In genomic region chr4:47492311-47493086, GRCm38 (mm10) we compare ENCODE assay signal across 18 mouse cellular contexts. TPM values are rescaled to one million over a fixed set of nuclear protein-coding genes. Genes with fewer than 3 reads are reported as not detected.
DNase-seq lines count a peak whose midpoint lies in the region; ATAC-seq and TF ChIP-seq lines count a peak whose summit lies in the region.
"Had no signal": no experiment of that assay in that cellular context is flagged by ENCODE, and none has a peak within 500 bp of the region (broad histone marks: within the 10 kb centered on the region; RNA-seq: fewer than 3 reads in every experiment).

No protein-coding gene starts in this region.

- no peak overlapping the region for H3K4me2 ChIP-seq in midbrain, postnatal 0 days (ENCODE audit: low read depth, low read length, poor library complexity, severe bottlenecking)
- no peak overlapping the region for H3K4me2 ChIP-seq in hindbrain, embryonic 12.5 days (replicated peaks)
- H3K4me2 ChIP-seq in midbrain, embryonic 11.5 days = no peak overlapping the region
- H3K4me2 ChIP-seq in neural tube, embryonic 14.5 days (ENCODE audit: low read depth, low read length) = no peak overlapping the region
- no peak overlapping the region for H3K4me2 ChIP-seq in intestine, postnatal 0 days (replicated peaks; ENCODE audit: low read depth)
- H3K4me2 ChIP-seq: heart, embryonic 13.5 days; intestine, embryonic 15.5 days had no signal

- TF ChIP-seq CTCF in midbrain, postnatal 0 days (IDR thresholded peaks at IDR 0.05) = no peak
- TF ChIP-seq CTCF in intestine, postnatal 0 days (IDR thresholded peaks at IDR 0.05; ENCODE audit: low read depth) = no peak

- H3K27me3 ChIP-seq in midbrain, embryonic 10.5 days (ENCODE audit: low read depth, poor library complexity, severe bottlenecking) = no peaks in the 10 kb centered on the region
- no peaks in the 10 kb centered on the region for H3K27me3 ChIP-seq in midbrain, postnatal 0 days (ENCODE audit: insufficient read depth, low read length)
- H3K27me3 ChIP-seq in hindbrain, embryonic 12.5 days = no peaks in the 10 kb centered on the region
- no peaks in the 10 kb centered on the region for H3K27me3 ChIP-seq in midbrain, embryonic 11.5 days (ENCODE audit: control insufficient read depth, insufficient read depth, low read length)
- H3K27me3 ChIP-seq in neural tube, embryonic 14.5 days (ENCODE audit: control insufficient read depth, insufficient read depth, low read length) = no peaks in the 10 kb centered on the region
- H3K27me3 ChIP-seq in intestine, postnatal 0 days (replicated peaks; ENCODE audit: control insufficient read depth, insufficient read depth, low read length) = no peaks in the 10 kb centered on the region
- H3K27me3 ChIP-seq: heart, embryonic 13.5 days; intestine, embryonic 15.5 days had no signal

- ATAC-seq in midbrain, postnatal 0 days (ENCODE audit: low FRiP score) = no peak
- ATAC-seq in hindbrain, embryonic 12.5 days (ENCODE audit: low FRiP score) = peak; percentile 68
- ATAC-seq in midbrain, embryonic 11.5 days (ENCODE audit: low FRiP score) = peak; percentile 47; the same call in 1 of the 2 replicates
- peak; percentile 69 for ATAC-seq in neural tube, embryonic 14.5 days (ENCODE audit: low read depth)
- no peak for ATAC-seq in intestine, postnatal 0 days
- ATAC-seq: intestine, embryonic 15.5 days had no signal

- no peak overlapping the region for H3K9ac ChIP-seq in midbrain, postnatal 0 days (replicated peaks; ENCODE audit: low read length, poor library complexity, severe bottlenecking)
- no peak overlapping the region for H3K9ac ChIP-seq in hindbrain, embryonic 12.5 days
- no peak overlapping the region for H3K9ac ChIP-seq in midbrain, embryonic 11.5 days (ENCODE audit: low read length)
- H3K9ac ChIP-seq in neural tube, embryonic 14.5 days (replicated peaks; ENCODE audit: low read depth, low read length) = no peak overlapping the region
- no peak overlapping the region for H3K9ac ChIP-seq in intestine, postnatal 0 days (ENCODE audit: low read depth, low read length)
- H3K9ac ChIP-seq: heart, embryonic 13.5 days; intestine, embryonic 15.5 days had no signal

- H3K27ac ChIP-seq in midbrain, embryonic 10.5 days (replicated peaks) = peak overlapping the region; percentile 13; the same call in 1 of the 2 replicates
- no peak overlapping the region for H3K27ac ChIP-seq in midbrain, postnatal 0 days (ENCODE audit: low read depth, low read length)
- H3K27ac ChIP-seq in hindbrain, embryonic 12.5 days = peak overlapping the region; percentile 48; the same call in 1 of the 2 replicates
- no peak overlapping the region; the same call in 1 of the 2 replicates for H3K27ac ChIP-seq in midbrain, embryonic 11.5 days (ENCODE audit: low read depth, low read length)
- H3K27ac ChIP-seq in neural tube, embryonic 14.5 days (ENCODE audit: low read depth, low read length) = 0 out of 2 replicates have a peak overlapping the region, but pooled peaks have one; percentile 35
- no peak overlapping the region for H3K27ac ChIP-seq in intestine, postnatal 0 days (ENCODE audit: low read depth, low read length)
- H3K27ac ChIP-seq: heart, embryonic 13.5 days; intestine, embryonic 15.5 days had no signal

- WGBS in midbrain, embryonic 10.5 days = 77% methylated on average over 12 of the region's 12 CpGs
- 36% methylated on average over 12 of the region's 12 CpGs for WGBS in midbrain, postnatal 0 days
- WGBS in hindbrain, embryonic 12.5 days = 41% methylated on average over 12 of the region's 12 CpGs
- whole genome bisulfite sequencing in midbrain, embryonic 11.5 days = 69% methylated on average over 12 of the region's 12 CpGs
- 23% methylated on average over 12 of the region's 12 CpGs for WGBS in neural tube, embryonic 14.5 days
- WGBS in intestine, postnatal 0 days = 58% methylated on average over 12 of the region's 12 CpGs

- no peaks in the 10 kb centered on the region for H3K36me3 ChIP-seq in midbrain, embryonic 10.5 days
- H3K36me3 ChIP-seq in midbrain, postnatal 0 days (ENCODE audit: insufficient read depth, low read length) = no peaks in the 10 kb centered on the region
- H3K36me3 ChIP-seq in hindbrain, embryonic 12.5 days = no peaks in the 10 kb centered on the region
- H3K36me3 ChIP-seq in midbrain, embryonic 11.5 days (ENCODE audit: control insufficient read depth, insufficient read depth, low read length) = no peaks in the 10 kb centered on the region
- H3K36me3 ChIP-seq in neural tube, embryonic 14.5 days (ENCODE audit: control insufficient read depth, insufficient read depth, low read length) = no peaks in the 10 kb centered on the region
- no peaks in the 10 kb centered on the region for H3K36me3 ChIP-seq in intestine, postnatal 0 days (ENCODE audit: control insufficient read depth, insufficient read depth)
- H3K36me3 ChIP-seq: G1E; heart, embryonic 13.5 days; intestine, embryonic 15.5 days had no signal

- peaks cover 22% of the 10 kb centered on the region for H3K4me1 ChIP-seq in midbrain, embryonic 10.5 days
- H3K4me1 ChIP-seq in midbrain, postnatal 0 days (ENCODE audit: insufficient read depth, low read length) = no peaks in the 10 kb centered on the region
- H3K4me1 ChIP-seq in hindbrain, embryonic 12.5 days = peaks cover 11% of the 10 kb centered on the region
- H3K4me1 ChIP-seq in midbrain, embryonic 11.5 days (ENCODE audit: control insufficient read depth, insufficient read depth, low read length) = no peaks in the 10 kb centered on the region
- peaks cover 8% of the 10 kb centered on the region; the same call in 1 of the 2 replicates for H3K4me1 ChIP-seq in neural tube, embryonic 14.5 days (ENCODE audit: control insufficient read depth, insufficient read depth, low read length)
- H3K4me1 ChIP-seq in intestine, postnatal 0 days (replicated peaks; ENCODE audit: control insufficient read depth, insufficient read depth, low read length) = no peaks in the 10 kb centered on the region

- no peaks in the 10 kb centered on the region for H3K9me3 ChIP-seq in midbrain, embryonic 10.5 days (replicated peaks)
- H3K9me3 ChIP-seq in midbrain, postnatal 0 days (ENCODE audit: low read length) = no peaks in the 10 kb centered on the region
- H3K9me3 ChIP-seq in hindbrain, embryonic 12.5 days (replicated peaks) = no peaks in the 10 kb centered on the region
- H3K9me3 ChIP-seq in midbrain, embryonic 11.5 days (ENCODE audit: control insufficient read depth, low read length) = no peaks in the 10 kb centered on the region
- H3K9me3 ChIP-seq in neural tube, embryonic 14.5 days (ENCODE audit: control insufficient read depth, low read length) = no peaks in the 10 kb centered on the region
- H3K9me3 ChIP-seq in intestine, postnatal 0 days (ENCODE audit: control insufficient read depth) = no peaks in the 10 kb centered on the region
- H3K9me3 ChIP-seq: G1E; heart, embryonic 13.5 days; intestine, embryonic 15.5 days had no signal

- no peak for DNase-seq in midbrain, embryonic 10.5 days (ENCODE audit: low spot score)
- no peak for DNase-seq in midbrain, postnatal 0 days (ENCODE audit: low spot score)
- no peak for DNase-seq in midbrain, embryonic 11.5 days (ENCODE audit: low spot score, missing footprints)
- DNase-seq in lung, postnatal 10 days = no peak
- DNase-seq in kidney, adult 9 months = no peak
- DNase-seq: cerebellum, adult 11 months; cerebellum, postnatal 36 days; heart, postnatal 36 days; left cerebral cortex, postnatal 4 days; lung, postnatal 36 days; retina, postnatal 1 day; thymus, adult 18-20 months had no signal

- no peak overlapping the region for H3K4me3 ChIP-seq in midbrain, embryonic 10.5 days
- no peak overlapping the region for H3K4me3 ChIP-seq in midbrain, postnatal 0 days (ENCODE audit: low read depth, low read length)
- no peak overlapping the region for H3K4me3 ChIP-seq in hindbrain, embryonic 12.5 days
- H3K4me3 ChIP-seq in midbrain, embryonic 11.5 days (ENCODE audit: low read depth, low read length) = no peak overlapping the region
- H3K4me3 ChIP-seq in neural tube, embryonic 14.5 days (ENCODE audit: low read depth, low read length) = no peak overlapping the region
- no peak overlapping the region for H3K4me3 ChIP-seq in intestine, postnatal 0 days (ENCODE audit: low read depth, low read length)
- H3K4me3 ChIP-seq: heart, embryonic 13.5 days; intestine, embryonic 15.5 days had no signal

RNA-seq across cellular contexts. Expression of gene Sec61b, which starts 18.0 kb away (rescaled TPM):
- polyA plus RNA-seq in midbrain, embryonic 10.5 days (2016; fragmentation: Nextera tagmentation; extraction: Ambion mirVana) = 339 and 378 TPM in 2 replicates
- total RNA-seq in midbrain, postnatal 0 days (2014; rRNA removed) = 204 and 228 TPM in 2 replicates
- 262 and 263 TPM in 2 replicates for polyA plus RNA-seq in midbrain, postnatal 0 days (2015; fragmentation: Nextera tagmentation; extraction: Ambion mirVana)
- 312 and 347 TPM in 2 replicates for polyA plus RNA-seq in hindbrain, embryonic 12.5 days (2016; fragmentation: Nextera tagmentation; extraction: Ambion mirVana)
- polyA plus RNA-seq in midbrain, embryonic 11.5 days (2014; fragmentation: Nextera tagmentation; extraction: Ambion mirVana) = 332 and 364 TPM in 2 replicates
- polyA plus RNA-seq in neural tube, embryonic 14.5 days (2014; fragmentation: Nextera tagmentation; extraction: Ambion mirVana) = 239 and 243 TPM in 2 replicates
- polyA plus RNA-seq in intestine, postnatal 0 days (2015; fragmentation: Nextera tagmentation; extraction: Ambion mirVana) = 381 and 392 TPM in 2 replicates

RNA-seq across cellular contexts. Expression of gene Alg2, which starts 18.4 kb away (rescaled TPM):
- 93.2 and 110 TPM in 2 replicates for polyA plus RNA-seq in midbrain, embryonic 10.5 days (2016; fragmentation: Nextera tagmentation; extraction: Ambion mirVana)
- total RNA-seq in midbrain, postnatal 0 days (2014; rRNA removed) = 259 and 292 TPM in 2 replicates
- 338 and 344 TPM in 2 replicates for polyA plus RNA-seq in midbrain, postnatal 0 days (2015; fragmentation: Nextera tagmentation; extraction: Ambion mirVana)
- polyA plus RNA-seq in hindbrain, embryonic 12.5 days (2016; fragmentation: Nextera tagmentation; extraction: Ambion mirVana) = 196 and 206 TPM in 2 replicates
- 133 and 141 TPM in 2 replicates for polyA plus RNA-seq in midbrain, embryonic 11.5 days (2014; fragmentation: Nextera tagmentation; extraction: Ambion mirVana)
- polyA plus RNA-seq in neural tube, embryonic 14.5 days (2014; fragmentation: Nextera tagmentation; extraction: Ambion mirVana) = 403 and 428 TPM in 2 replicates
- polyA plus RNA-seq in intestine, postnatal 0 days (2015; fragmentation: Nextera tagmentation; extraction: Ambion mirVana) = 28.1 and 29.2 TPM in 2 replicates

Comparison
In these comparisons a context has a peak if more than half of its experiments do, and no peak if none do; other contexts are left out.
1. H3K27ac ChIP-seq: peak in midbrain, embryonic 10.5 days (single experiment), hindbrain, embryonic 12.5 days (single experiment) and neural tube, embryonic 14.5 days (single experiment); none in midbrain, postnatal 0 days (single experiment), midbrain, embryonic 11.5 days (single experiment) and intestine, postnatal 0 days (single experiment).
2. ATAC-seq: peak in hindbrain, embryonic 12.5 days (single experiment), midbrain, embryonic 11.5 days (single experiment) and neural tube, embryonic 14.5 days (single experiment); none in midbrain, postnatal 0 days (single experiment) and intestine, postnatal 0 days (single experiment).